Mouse (Mus musculus) limb, embryonic 13.5 days (tissue): ENCODE results near the gene Ccnyl1. TPM values are rescaled to one million over a fixed set of nuclear protein-coding genes. Genes with fewer than 3 reads are reported as not detected.

Experiments
- ATAC-seq: fragments of 200-750 bp; cut with Nextera tagmentation; 2 replicates; pipeline ENCODE4 v1.8.0; 2017; ENCODE audit warnings: low read depth, moderate number of reproducible peaks, moderate TSS enrichment; ENCODE audit not compliant: low FRiP score
- H3K27ac ChIP-seq: fragments of 300-500 bp; sonication (generic); 2 replicates; pipeline ENCODE4 v1.5.1; 2015; ENCODE audit warnings: inconsistent platforms, mild to moderate bottlenecking, moderate library complexity
- H3K27me3 ChIP-seq: fragments of 300-500 bp; sonication (generic); 2 replicates; pipeline ENCODE4 v1.6.1; 2015; ENCODE audit warnings: mild to moderate bottlenecking, inconsistent platforms
- H3K36me3 ChIP-seq: fragments of 300-500 bp; sonication (generic); 2 replicates; pipeline ENCODE4 v1.6.1; 2015; ENCODE audit warnings: inconsistent platforms, mild to moderate bottlenecking, moderate library complexity
- H3K4me1 ChIP-seq: fragments of 300-500 bp; sonication (generic); 2 replicates; pipeline ENCODE4 v1.6.1; 2015; ENCODE audit warnings: inconsistent platforms
- H3K4me2 ChIP-seq: fragments of 300-500 bp; sonication (generic); replicated peaks from 2 replicates; pipeline ENCODE4 v1.6.1; 2015; ENCODE audit warnings: inconsistent platforms, mild to moderate bottlenecking, moderate library complexity
- H3K4me3 ChIP-seq: fragments of 300-500 bp; sonication (generic); 2 replicates; pipeline ENCODE4 v1.5.1; 2015; ENCODE audit warnings: moderate library complexity, mild to moderate bottlenecking, inconsistent platforms
- H3K9ac ChIP-seq: fragments of 300-500 bp; sonication (generic); 2 replicates; pipeline ENCODE4 v1.6.1; 2015; ENCODE audit warnings: mild to moderate bottlenecking, inconsistent platforms
- H3K9me3 ChIP-seq: fragments of 300-500 bp; sonication (generic); 2 replicates; pipeline ENCODE4 v1.6.1; 2016; ENCODE audit warnings: inconsistent platforms
- WGBS: fragments of 180-500 bp; shearing (Covaris S2); methylation state at CpG from one replicate; pipeline ENCODE4 v1.1.7; 2015; 5-methylcytosine and 5-hydroxymethylcytosine counted together
- polyA plus RNA-seq: library from polyadenylated mRNA; unstranded; fragments of >200 nt; fragmentation: Nextera tagmentation; extraction: Ambion mirVana; gene quantifications from 2 replicates; pipeline ENCODE4 v1.2.1, GENCODE M21; 2015

The Ccnyl1 gene
- polyA plus RNA-seq, 1 experiment from 2014 or later: 5.0 TPM

- Histone ChIP-seq H3K9ac (no peak overlapping the region), H3K9me3 (no peaks in the 10 kb centered on the region), H3K27me3 (no peaks in the 10 kb centered on the region), H3K4me3 (no peak overlapping the region), H3K36me3 (no peaks in the 10 kb centered on the region), H3K4me1 (peaks cover 15% of the 10 kb centered on the region), H3K4me2 (no peak overlapping the region), H3K27ac (no peak overlapping the region)
- 29% methylated on average over 6 of the region's 6 CpGs for whole genome bisulfite sequencing
- peak; percentile 82; the same call in 1 of the 2 replicates for ATAC-seq
Measured at GRCm38 (mm10) chr1:64676060-64676839, 14.0 kb upstream of the Ccnyl1 start.

GRCm38 (mm10) chr1:64681499-64681898 is 8.8 kb upstream of the Ccnyl1 start:
- no peak overlapping the region for H3K27ac ChIP-seq
- H3K36me3 ChIP-seq: no peaks in the 10 kb centered on the region
- WGBS: 91% methylated on average over 3 of the region's 3 CpGs
- H3K4me2 ChIP-seq: no peak overlapping the region
- no peak for ATAC-seq
- no peaks in the 10 kb centered on the region for H3K27me3 ChIP-seq
- H3K4me1 ChIP-seq: peaks cover 6% of the 10 kb centered on the region
- no peak overlapping the region for H3K9ac ChIP-seq
- H3K9me3 ChIP-seq: no peaks in the 10 kb centered on the region
- no peak overlapping the region for H3K4me3 ChIP-seq

- H3K27ac ChIP-seq: no peak overlapping the region
- H3K4me3 ChIP-seq: no peak overlapping the region
- H3K27me3 ChIP-seq: no peaks in the 10 kb centered on the region
- 84% methylated on average over 3 of the region's 3 CpGs for WGBS
- H3K9me3 ChIP-seq: no peaks in the 10 kb centered on the region
- no peaks in the 10 kb centered on the region for H3K36me3 ChIP-seq
- no peak for ATAC-seq
- no peak overlapping the region for H3K9ac ChIP-seq
- H3K4me1 ChIP-seq: no peaks in the 10 kb centered on the region
- no peak overlapping the region for H3K4me2 ChIP-seq
Measured at GRCm38 (mm10) chr1:64683039-64683438, 7.2 kb upstream of the Ccnyl1 start.

- no peak for ATAC-seq
- Histone ChIP-seq H3K9me3 (no peaks in the 10 kb centered on the region), H3K36me3 (no peaks in the 10 kb centered on the region), H3K27me3 (no peaks in the 10 kb centered on the region), H3K4me2 (no peak overlapping the region), H3K4me1 (peaks cover 2% of the 10 kb centered on the region), H3K27ac (no peak overlapping the region), H3K4me3 (no peak overlapping the region), H3K9ac (no peak overlapping the region)
- WGBS: 94% methylated on average over 2 of the region's 2 CpGs
Measured at GRCm38 (mm10) chr1:64684440-64684839, 5.8 kb upstream of the Ccnyl1 start.

DNA sequence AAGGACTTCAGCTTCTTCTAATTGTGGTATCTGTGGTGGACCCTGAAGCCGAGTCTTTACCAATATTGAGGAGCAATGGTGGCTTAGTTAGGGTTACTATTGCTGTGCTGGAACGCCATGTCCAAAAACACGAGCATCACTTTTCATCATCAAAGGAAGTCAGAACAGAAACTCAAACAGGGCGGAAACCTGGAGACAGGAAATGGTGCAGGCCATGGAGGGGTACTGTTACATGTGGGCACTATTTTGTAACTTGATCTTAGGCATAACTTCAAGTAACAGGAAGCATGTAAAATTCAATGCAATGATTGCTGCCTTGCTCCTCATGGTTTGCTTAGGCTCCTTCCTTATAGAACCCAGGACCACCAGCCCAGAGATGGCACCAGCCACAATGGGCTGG is 2.2 kb upstream of the Ccnyl1 start:
- WGBS: 65% methylated on average over 4 of the region's 4 CpGs
- Histone ChIP-seq H3K9ac (no peak overlapping the region), H3K4me3 (no peak overlapping the region), H3K4me1 (peaks cover 23% of the 10 kb centered on the region), H3K27ac (no peak overlapping the region), H3K9me3 (no peaks in the 10 kb centered on the region), H3K27me3 (no peaks in the 10 kb centered on the region), H3K36me3 (no peaks in the 10 kb centered on the region), H3K4me2 (no peak overlapping the region)
- no peak for ATAC-seq

DNA sequence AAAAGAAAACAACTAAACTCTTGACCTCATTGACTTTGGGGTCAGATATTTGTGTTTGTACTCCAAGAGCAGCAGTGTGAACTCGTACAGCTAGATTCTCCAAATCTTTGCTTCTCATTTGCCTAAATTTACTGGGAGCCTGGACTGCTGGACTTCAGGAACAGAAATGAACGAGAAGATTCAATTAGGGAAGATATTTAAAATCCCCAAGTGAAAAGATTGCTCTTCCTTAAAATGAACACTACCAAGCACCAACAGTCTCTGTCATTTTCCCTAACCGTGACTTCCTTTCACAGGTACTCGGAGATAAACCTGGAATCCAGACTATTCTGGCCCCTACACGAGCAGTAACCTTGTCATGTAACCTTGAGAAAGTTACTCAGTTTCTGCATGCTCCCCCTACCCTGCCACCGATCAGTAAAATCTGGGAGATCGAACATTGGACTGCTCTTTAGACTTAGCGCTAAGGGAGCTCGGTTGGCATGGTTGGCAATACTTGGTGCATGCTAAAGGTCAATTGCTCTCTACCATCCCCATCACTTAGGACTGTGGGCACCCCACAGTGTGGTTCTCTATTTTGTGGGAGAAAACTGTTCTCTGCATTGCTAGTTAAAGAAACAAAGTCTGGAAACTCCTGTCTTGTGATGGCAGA is 568 bp upstream of the Ccnyl1 start:
- peak overlapping the region; percentile 76 for H3K4me3 ChIP-seq
- WGBS: 28% methylated on average over 9 of the region's 9 CpGs
- H3K4me1 ChIP-seq: peaks cover 27% of the 10 kb centered on the region
- ATAC-seq: no peak
- H3K9ac ChIP-seq: peak overlapping the region; percentile 66
- no peak overlapping the region for H3K27ac ChIP-seq
- no peaks in the 10 kb centered on the region for H3K9me3 ChIP-seq
- no peaks in the 10 kb centered on the region for H3K27me3 ChIP-seq
- H3K36me3 ChIP-seq: no peaks in the 10 kb centered on the region
- H3K4me2 ChIP-seq: peak overlapping the region; percentile 82

DNA sequence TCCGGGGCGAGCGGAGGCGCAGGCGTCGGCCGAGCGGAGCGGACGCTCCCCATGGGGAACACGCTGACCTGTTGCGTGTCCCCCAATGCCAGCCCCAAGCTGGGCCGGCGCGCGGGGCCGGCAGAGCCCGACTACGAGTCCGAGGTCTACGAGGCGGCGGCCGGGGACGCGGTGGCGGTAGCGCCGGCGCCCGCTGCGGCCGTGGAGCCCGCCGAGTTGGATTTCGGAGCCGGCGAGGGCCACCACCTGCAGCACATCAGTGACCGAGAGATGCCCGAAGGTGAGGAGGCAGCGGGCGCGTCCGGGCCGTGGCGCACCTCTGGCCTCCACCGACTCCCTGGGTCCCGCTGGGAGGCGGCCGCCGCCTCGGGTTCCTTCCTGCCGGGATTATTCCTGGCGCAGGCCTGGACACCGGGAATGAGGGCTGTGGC is 881 bp downstream of the Ccnyl1 start:
- Histone ChIP-seq H3K36me3 (no peaks in the 10 kb centered on the region), H3K9me3 (no peaks in the 10 kb centered on the region), H3K27me3 (no peaks in the 10 kb centered on the region), H3K4me2 (peak overlapping the region; percentile 88), H3K4me3 (peak overlapping the region; percentile 76), H3K9ac (peak overlapping the region; percentile 93), H3K4me1 (peaks cover 27% of the 10 kb centered on the region), H3K27ac (peak overlapping the region; percentile 58; the same call in 1 of the 2 replicates)
- ATAC-seq: no peak; the same call in 1 of the 2 replicates
- under 1% methylated on average over 53 of the region's 55 CpGs for WGBS

DNA sequence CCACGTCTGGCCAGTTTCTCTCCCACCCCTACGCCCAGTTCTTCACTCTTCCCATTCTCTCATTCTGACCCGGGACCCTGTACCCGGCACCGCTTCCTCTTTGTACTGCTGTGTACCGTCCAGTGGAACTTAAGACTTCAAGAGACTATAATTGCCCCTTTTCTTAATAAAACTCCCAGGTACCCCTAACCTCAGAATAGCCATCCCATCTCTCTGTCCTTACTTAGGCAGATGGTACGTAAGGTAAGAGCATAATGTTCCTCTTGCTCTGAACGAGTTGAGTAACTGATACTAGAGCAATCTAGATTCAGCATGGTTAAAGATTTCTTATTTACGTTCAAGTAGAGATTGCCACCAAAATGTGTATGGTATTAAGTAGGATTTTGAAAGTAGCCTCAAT is 1.3 kb downstream of the Ccnyl1 start:
- 2% methylated on average over 9 of the region's 9 CpGs for WGBS
- H3K36me3 ChIP-seq: no peaks in the 10 kb centered on the region
- H3K27me3 ChIP-seq: no peaks in the 10 kb centered on the region
- H3K4me3 ChIP-seq: peak overlapping the region; percentile 76
- H3K9me3 ChIP-seq: no peaks in the 10 kb centered on the region
- ATAC-seq: no peak
- no peak overlapping the region; the same call in 1 of the 2 replicates for H3K27ac ChIP-seq
- H3K9ac ChIP-seq: peak overlapping the region; percentile 93
- peaks cover 27% of the 10 kb centered on the region for H3K4me1 ChIP-seq
- H3K4me2 ChIP-seq: peak overlapping the region; percentile 88

- Histone ChIP-seq H3K9me3 (no peaks in the 10 kb centered on the region), H3K4me1 (peaks cover 18% of the 10 kb centered on the region), H3K4me3 (no peak overlapping the region), H3K36me3 (no peaks in the 10 kb centered on the region), H3K27me3 (no peaks in the 10 kb centered on the region), H3K4me2 (no peak overlapping the region), H3K9ac (no peak overlapping the region), H3K27ac (no peak overlapping the region)
- ATAC-seq: no peak
- WGBS: 70% methylated on average over 3 of the region's 3 CpGs
Measured at GRCm38 (mm10) chr1:64695156-64695555, 4.9 kb downstream of the Ccnyl1 start.

GRCm38 (mm10) chr1:64701780-64702179 is 11.5 kb downstream of the Ccnyl1 start:
- ATAC-seq: no peak
- H3K27me3 ChIP-seq: no peaks in the 10 kb centered on the region

DNA sequence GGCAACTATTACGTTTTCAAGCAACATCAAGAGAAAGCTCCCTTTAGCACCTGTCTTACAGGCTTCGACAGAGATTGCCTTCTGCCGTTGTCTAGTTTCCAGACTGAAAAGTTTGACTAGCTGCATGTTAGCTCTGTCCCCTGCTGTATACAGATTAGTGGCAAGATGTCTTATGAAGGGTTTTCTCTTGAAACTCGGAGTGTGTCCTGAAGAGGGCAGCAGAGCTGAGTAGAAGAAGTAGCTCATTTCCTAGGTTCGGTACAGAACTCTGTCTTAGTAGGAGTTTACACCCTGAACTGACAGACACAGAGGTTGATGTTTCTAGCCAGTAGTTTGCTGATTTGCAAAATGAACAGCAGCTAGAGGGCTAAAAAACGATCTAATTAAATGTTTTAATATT is 15.0 kb downstream of the Ccnyl1 start:
- Histone ChIP-seq H3K4me1 (no peaks in the 10 kb centered on the region), H3K4me2 (no peak overlapping the region), H3K36me3 (peaks cover 31% of the 10 kb centered on the region), H3K27me3 (no peaks in the 10 kb centered on the region), H3K4me3 (no peak overlapping the region), H3K27ac (no peak overlapping the region), H3K9ac (no peak overlapping the region), H3K9me3 (no peaks in the 10 kb centered on the region)
- WGBS: 42% methylated on average over 6 of the region's 6 CpGs
- peak; percentile 48; the same call in 1 of the 2 replicates for ATAC-seq

More at GRCm38 (mm10) chr1:64701780-64702179, 11.5 kb downstream of the Ccnyl1 start:
- Histone ChIP-seq H3K4me1 (no peaks in the 10 kb centered on the region), H3K9ac (no peak overlapping the region), H3K4me2 (no peak overlapping the region), H3K9me3 (no peaks in the 10 kb centered on the region), H3K27ac (no peak overlapping the region), H3K4me3 (no peak overlapping the region), H3K36me3 (peaks cover 25% of the 10 kb centered on the region)
- 83% methylated on average over 3 of the region's 3 CpGs for WGBS

GRCm38 (mm10) chr1:64706610-64707009 is 16.4 kb downstream of the Ccnyl1 start:
- H3K27ac ChIP-seq: no peak overlapping the region
- H3K4me2 ChIP-seq: no peak overlapping the region
- H3K9me3 ChIP-seq: no peaks in the 10 kb centered on the region
- no peak for ATAC-seq
- H3K4me1 ChIP-seq: no peaks in the 10 kb centered on the region
- peaks cover 28% of the 10 kb centered on the region for H3K36me3 ChIP-seq
- WGBS: 87% methylated on average over 2 of the region's 2 CpGs
- H3K9ac ChIP-seq: no peak overlapping the region
- no peak overlapping the region for H3K4me3 ChIP-seq
- no peaks in the 10 kb centered on the region for H3K27me3 ChIP-seq
